In the genomic region with DNA sequence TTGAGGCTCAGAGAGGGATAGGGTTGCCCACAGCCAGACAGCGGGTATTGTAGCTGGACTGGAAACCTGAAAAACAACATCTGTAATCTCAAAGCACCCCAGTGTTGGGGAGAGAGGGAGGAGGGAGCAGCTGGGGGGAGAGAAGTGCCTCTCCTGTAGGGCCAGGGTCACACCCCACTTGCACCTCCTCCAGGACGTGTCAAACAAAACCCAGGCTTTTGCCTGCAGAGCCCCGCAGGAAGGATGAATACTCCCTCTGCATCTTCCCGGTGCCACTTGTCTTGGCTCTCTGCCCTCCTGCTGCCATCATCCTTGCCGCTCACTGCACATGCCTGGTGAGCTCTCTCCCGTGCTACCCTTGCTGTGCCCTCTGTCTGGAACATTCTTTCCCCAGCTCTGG, we compare ENCODE assay signal across 16 mouse cellular contexts. TPM values are rescaled to one million over a fixed set of nuclear protein-coding genes. Genes with fewer than 3 reads are reported as not detected.
A peak's percentile ranks its signal among the peaks of the same experiment; 100 is the strongest.
DNase-seq lines count a peak whose midpoint lies in the region; ATAC-seq lines count a peak whose summit lies in the region.
"Had no signal": no experiment of that assay in that cellular context is flagged by ENCODE, and none has a peak within 500 bp of the region (broad histone marks: within the 10 kb centered on the region; RNA-seq: fewer than 3 reads in every experiment).

No protein-coding gene starts in this region.

- 31% methylated on average over 6 of the region's 6 CpGs for WGBS in hindbrain, embryonic 13.5 days
- WGBS in hindbrain, embryonic 14.5 days, result 18% methylated on average over 6 of the region's 6 CpGs
- WGBS in intestine, embryonic 16.5 days, result 22% methylated on average over 6 of the region's 6 CpGs

- no peak for DNase-seq in hindbrain, embryonic 14.5 days (ENCODE audit: low spot score)
- DNase-seq in ES-CJ7 (ENCODE audit: low read depth, low spot score) (peak; percentile 82), R1 (ENCODE audit: low read depth, low spot score) (peak; percentile 91)
- DNase-seq in thymus, postnatal 10 days (ENCODE audit: low spot score in 2 of 2), result no peak
- no peak for DNase-seq in ovary, postnatal 14 days (ENCODE audit: low spot score)
- no peak for DNase-seq in gastrocnemius, postnatal 4 days (ENCODE audit: low spot score in 2 of 2)
- DNase-seq: adrenal gland, adult 8-10 months; kidney, postnatal 25 days; liver; lung, adult 2 months; right cerebral cortex, postnatal 14 days; thymus, postnatal 36 days had no signal

- H3K4me1 ChIP-seq in hindbrain, embryonic 13.5 days (replicated peaks), result 0 out of 2 replicates have a peak, but pooled peaks cover 5% of the 10 kb centered on the region
- no peaks in the 10 kb centered on the region for H3K4me1 ChIP-seq in hindbrain, embryonic 14.5 days (replicated peaks; ENCODE audit: control insufficient read depth, insufficient read depth, low read length)
- peaks cover 12% of the 10 kb centered on the region; the same call in 1 of the 2 replicates for H3K4me1 ChIP-seq in intestine, embryonic 16.5 days (ENCODE audit: control insufficient read depth, insufficient read depth, low read length)
- H3K4me1 ChIP-seq: forebrain, embryonic 12.5 days had no signal

- H3K36me3 ChIP-seq in hindbrain, embryonic 13.5 days, result no peaks in the 10 kb centered on the region
- H3K36me3 ChIP-seq in hindbrain, embryonic 14.5 days (replicated peaks; ENCODE audit: control insufficient read depth, insufficient read depth), result no peaks in the 10 kb centered on the region
- H3K36me3 ChIP-seq in intestine, embryonic 16.5 days (ENCODE audit: control insufficient read depth, insufficient read depth, low read length), result no peaks in the 10 kb centered on the region
- H3K36me3 ChIP-seq: forebrain, embryonic 12.5 days had no signal

- H3K9me3 ChIP-seq in hindbrain, embryonic 13.5 days, result no peaks in the 10 kb centered on the region
- no peaks in the 10 kb centered on the region for H3K9me3 ChIP-seq in hindbrain, embryonic 14.5 days (ENCODE audit: control insufficient read depth, low read length)
- no peaks in the 10 kb centered on the region for H3K9me3 ChIP-seq in intestine, embryonic 16.5 days (ENCODE audit: control insufficient read depth, low read length)
- H3K9me3 ChIP-seq: forebrain, embryonic 12.5 days had no signal

- H3K27me3 ChIP-seq in hindbrain, embryonic 13.5 days, result no peaks in the 10 kb centered on the region
- no peaks in the 10 kb centered on the region for H3K27me3 ChIP-seq in hindbrain, embryonic 14.5 days (ENCODE audit: control insufficient read depth, insufficient read depth, low read length)
- no peaks in the 10 kb centered on the region for H3K27me3 ChIP-seq in intestine, embryonic 16.5 days (replicated peaks; ENCODE audit: control insufficient read depth, insufficient read depth, low read length)

- H3K9ac ChIP-seq in hindbrain, embryonic 13.5 days, result peak overlapping the region; percentile 43
- H3K9ac ChIP-seq in hindbrain, embryonic 14.5 days, result no peak overlapping the region
- H3K9ac ChIP-seq in intestine, embryonic 16.5 days (ENCODE audit: low read depth, low read length), result no peak overlapping the region; the same call in 1 of the 2 replicates
- H3K9ac ChIP-seq: forebrain, embryonic 12.5 days had no signal

- H3K4me2 ChIP-seq in hindbrain, embryonic 13.5 days, result no peak overlapping the region
- H3K4me2 ChIP-seq in hindbrain, embryonic 14.5 days (replicated peaks), result no peak overlapping the region
- no peak overlapping the region for H3K4me2 ChIP-seq in intestine, embryonic 16.5 days (ENCODE audit: low read depth, low read length)
- H3K4me2 ChIP-seq: forebrain, embryonic 12.5 days had no signal

- H3K27ac ChIP-seq in hindbrain, embryonic 13.5 days, result no peak overlapping the region
- no peak overlapping the region for H3K27ac ChIP-seq in hindbrain, embryonic 14.5 days
- no peak overlapping the region for H3K27ac ChIP-seq in intestine, embryonic 16.5 days (ENCODE audit: low read length)
- H3K27ac ChIP-seq: forebrain, embryonic 12.5 days had no signal

- H3K4me3 ChIP-seq in hindbrain, embryonic 13.5 days, result no peak overlapping the region
- H3K4me3 ChIP-seq in hindbrain, embryonic 14.5 days (replicated peaks; ENCODE audit: low read length), result no peak overlapping the region
- H3K4me3 ChIP-seq in intestine, embryonic 16.5 days (ENCODE audit: low read length), result no peak overlapping the region
- H3K4me3 ChIP-seq: forebrain, embryonic 12.5 days had no signal

- no peak for ATAC-seq in hindbrain, embryonic 13.5 days (ENCODE audit: low FRiP score)
- ATAC-seq in hindbrain, embryonic 14.5 days (ENCODE audit: low FRiP score), result no peak
- ATAC-seq in intestine, embryonic 16.5 days, result 0 out of 2 replicates have a peak, but pooled peaks have one; percentile 29
- ATAC-seq: CD4-positive, CD25-positive, alpha-beta regulatory T cell, adult 4 months had no signal

RNA-seq across cellular contexts. Expression of gene Rps6ka1, which starts 10.6 kb away (rescaled TPM):
- polyA plus RNA-seq in hindbrain, embryonic 13.5 days (2015; fragmentation: Nextera tagmentation; extraction: Ambion mirVana), result 20.9 and 23.6 TPM in 2 replicates
- polyA plus RNA-seq in hindbrain, embryonic 14.5 days (2014; fragmentation: Nextera tagmentation; extraction: Ambion mirVana), result 25.3 and 25.7 TPM in 2 replicates
- polyA plus RNA-seq in intestine, embryonic 16.5 days (2015; fragmentation: Nextera tagmentation; extraction: Ambion mirVana), result 148 and 156 TPM in 2 replicates
- total RNA-seq in gastrocnemius, postnatal 4 days (2021), result 1 to 10 TPM; 9.0 to 9.6 TPM

Comparison
In these comparisons a context has a peak if more than half of its experiments do, and no peak if none do; other contexts are left out.
1. DNase-seq: peak in ES-CJ7 (single experiment) and R1 (single experiment); none in hindbrain, embryonic 14.5 days (single experiment), thymus, postnatal 10 days (0 of 2), ovary, postnatal 14 days (single experiment) and gastrocnemius, postnatal 4 days (0 of 2).